Comparison of ENCODE assay signal across 8 mouse cellular contexts in the genomic region with DNA sequence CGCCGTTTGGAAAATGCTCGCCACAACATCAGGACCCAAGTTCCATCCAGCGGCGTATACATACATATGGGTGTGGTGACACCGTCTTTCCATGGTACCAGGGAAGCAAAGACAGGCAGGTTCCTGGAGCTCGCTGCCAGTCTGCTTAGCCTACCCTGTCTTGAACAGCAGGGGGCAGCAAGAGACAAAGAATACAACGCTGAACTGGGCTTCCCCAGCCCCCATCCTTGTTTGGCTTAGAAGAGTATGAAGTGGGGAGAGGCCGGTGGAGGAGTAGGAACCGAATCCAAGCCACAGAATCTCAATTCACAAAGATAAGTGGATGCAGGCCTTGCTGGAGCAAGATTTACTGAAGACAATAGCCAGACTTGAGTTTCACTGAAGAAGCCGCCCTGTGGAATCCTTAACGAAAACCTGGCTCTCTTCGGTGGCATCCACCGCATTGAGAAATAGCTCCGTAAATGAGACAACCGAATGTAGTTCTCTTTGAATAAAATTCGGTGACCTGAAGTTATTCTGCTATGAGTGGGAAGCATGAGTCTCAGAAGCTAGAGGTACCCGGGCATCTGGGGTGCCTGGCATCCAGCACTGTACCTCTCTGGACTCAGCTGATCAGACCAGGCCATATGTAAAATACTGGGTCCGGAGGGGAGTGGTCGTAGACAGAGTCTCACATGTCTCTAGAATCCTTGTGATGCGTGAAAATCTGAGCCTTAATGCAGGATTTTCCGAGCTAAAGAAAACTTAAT.
DNase-seq lines count a peak whose midpoint lies in the region; ATAC-seq and TF ChIP-seq lines count a peak whose summit lies in the region.

No protein-coding gene starts in this region.

- WGBS in bone marrow, adult 2 months: 50% methylated on average over 22 of the region's 22 CpGs
- WGBS in embryonic facial prominence, embryonic 14.5 days: 26% methylated on average over 22 of the region's 22 CpGs
- 36% methylated on average over 22 of the region's 22 CpGs for WGBS in kidney, adult 2 months
- WGBS in midbrain, embryonic 14.5 days: 47% methylated on average over 22 of the region's 22 CpGs
- WGBS in stomach, embryonic 15.5 days: 36% methylated on average over 22 of the region's 22 CpGs

- no peak for TF ChIP-seq POLR2A in bone marrow, adult 2 months (IDR thresholded peaks at IDR 0.05; ENCODE audit: borderline replicate concordance, control insufficient read depth, low read depth, low read length)
- TF ChIP-seq POLR2A in kidney, adult 2 months (IDR thresholded peaks at IDR 0.05; ENCODE audit: low read depth, low read length): no peak

- H3K9ac ChIP-seq in embryonic facial prominence, embryonic 14.5 days (ENCODE audit: low read depth, low read length): peak overlapping the region; percentile 36; the same call in 1 of the 2 replicates
- no peak overlapping the region for H3K9ac ChIP-seq in midbrain, embryonic 14.5 days (replicated peaks; ENCODE audit: low read length)
- no peak overlapping the region for H3K9ac ChIP-seq in stomach, embryonic 15.5 days

- no peaks in the 10 kb centered on the region for H3K27me3 ChIP-seq in embryonic facial prominence, embryonic 14.5 days (replicated peaks; ENCODE audit: control insufficient read depth, insufficient read depth, low read length)
- H3K27me3 ChIP-seq in kidney, adult 2 months (replicated peaks; ENCODE audit: control insufficient read depth, insufficient read depth, low read length): no peaks in the 10 kb centered on the region
- 0 out of 2 replicates have a peak, but pooled peaks cover 5% of the 10 kb centered on the region for H3K27me3 ChIP-seq in midbrain, embryonic 14.5 days (ENCODE audit: control insufficient read depth, insufficient read depth, low read length)
- no peaks in the 10 kb centered on the region for H3K27me3 ChIP-seq in stomach, embryonic 15.5 days (replicated peaks)

- intact Hi-C loops in left cerebral cortex, postnatal 4 days (cut with DNase I): loop anchor here (2.0 to 10.0 kb wide), 3 partner anchors 92 to 423 kb away; no protein-coding TSS in a partner anchor

- ATAC-seq in embryonic facial prominence, embryonic 14.5 days (ENCODE audit: low read depth): peak; percentile 94
- ATAC-seq in midbrain, embryonic 14.5 days (ENCODE audit: low FRiP score, low TSS enrichment): peak; percentile 83; the same call in 1 of the 2 replicates
- peak; percentile 83 for ATAC-seq in stomach, embryonic 15.5 days (ENCODE audit: insufficient read depth, low FRiP score, low read depth)

- DNase-seq in B cell, adult 2 months: peak; percentile 14 to 19
- peak; percentile 96 for DNase-seq in embryonic facial prominence, embryonic 14.5 days (ENCODE audit: low spot score)
- peak; percentile 64 to 79 for DNase-seq in heart, adult 9 months (ENCODE audit: low spot score in 2 of 2)
- peak; percentile 76 for DNase-seq in kidney, adult 2 months
- peak; percentile 80 for DNase-seq in left cerebral cortex, postnatal 4 days
- DNase-seq in midbrain, embryonic 14.5 days: peak; percentile 94

- no peak overlapping the region for H3K4me3 ChIP-seq in bone marrow, adult 2 months (replicated peaks; ENCODE audit: control insufficient read depth, low read depth, low read length)
- H3K4me3 ChIP-seq in embryonic facial prominence, embryonic 14.5 days (ENCODE audit: low read depth, low read length): peak overlapping the region; percentile 19; the same call in 1 of the 2 replicates
- H3K4me3 ChIP-seq in kidney, adult 2 months (ENCODE audit: insufficient read depth, low read depth, low read length): no peak overlapping the region
- H3K4me3 ChIP-seq in midbrain, embryonic 14.5 days (replicated peaks; ENCODE audit: low read depth, low read length): no peak overlapping the region
- H3K4me3 ChIP-seq in stomach, embryonic 15.5 days (replicated peaks): no peak overlapping the region; the same call in 1 of the 2 replicates

- TF ChIP-seq CTCF in bone marrow, adult 2 months (IDR thresholded peaks at IDR 0.05; ENCODE audit: control insufficient read depth, insufficient read depth, low read length): peak; percentile 64
- TF ChIP-seq CTCF in kidney, adult 2 months (conservative IDR thresholded peaks at IDR 0.05; ENCODE audit: insufficient read depth, insufficient read length, low read depth, low read length): peak; percentile 85

- H3K9me3 ChIP-seq in embryonic facial prominence, embryonic 14.5 days (ENCODE audit: control insufficient read depth, low read length): no peaks in the 10 kb centered on the region
- H3K9me3 ChIP-seq in midbrain, embryonic 14.5 days (ENCODE audit: control insufficient read depth, low read length): no peaks in the 10 kb centered on the region
- no peaks in the 10 kb centered on the region for H3K9me3 ChIP-seq in stomach, embryonic 15.5 days

- H3K4me1 ChIP-seq in bone marrow, adult 2 months (ENCODE audit: control insufficient read depth, insufficient read depth, low read length): no peaks in the 10 kb centered on the region
- peaks cover 8% of the 10 kb centered on the region for H3K4me1 ChIP-seq in embryonic facial prominence, embryonic 14.5 days (ENCODE audit: control insufficient read depth, insufficient read depth, low read length)
- H3K4me1 ChIP-seq in kidney, adult 2 months (ENCODE audit: control insufficient read depth, insufficient read depth, low read length): no peaks in the 10 kb centered on the region
- H3K4me1 ChIP-seq in midbrain, embryonic 14.5 days (ENCODE audit: control insufficient read depth, insufficient read depth, low read length): no peaks in the 10 kb centered on the region
- peaks cover 10% of the 10 kb centered on the region; the same call in 1 of the 2 replicates for H3K4me1 ChIP-seq in stomach, embryonic 15.5 days

- H3K36me3 ChIP-seq in embryonic facial prominence, embryonic 14.5 days (ENCODE audit: control insufficient read depth, insufficient read depth, low read length): no peaks in the 10 kb centered on the region
- no peaks in the 10 kb centered on the region for H3K36me3 ChIP-seq in kidney, adult 2 months (ENCODE audit: control insufficient read depth, insufficient read depth, low read length)
- H3K36me3 ChIP-seq in midbrain, embryonic 14.5 days (ENCODE audit: control insufficient read depth, insufficient read depth, low read length): no peaks in the 10 kb centered on the region
- no peaks in the 10 kb centered on the region for H3K36me3 ChIP-seq in stomach, embryonic 15.5 days

- H3K27ac ChIP-seq in bone marrow, adult 2 months (ENCODE audit: control insufficient read depth, insufficient read depth, low read depth, low read length, poor library complexity): no peak overlapping the region
- H3K27ac ChIP-seq in embryonic facial prominence, embryonic 14.5 days (replicated peaks; ENCODE audit: low read depth, low read length): peak overlapping the region; percentile 86
- H3K27ac ChIP-seq in kidney, adult 2 months (ENCODE audit: insufficient read depth, low read depth, low read length): no peak overlapping the region
- H3K27ac ChIP-seq in midbrain, embryonic 14.5 days (replicated peaks; ENCODE audit: low read depth, low read length): no peak overlapping the region
- peak overlapping the region; percentile 55; the same call in 1 of the 2 replicates for H3K27ac ChIP-seq in stomach, embryonic 15.5 days

- H3K4me2 ChIP-seq in embryonic facial prominence, embryonic 14.5 days (ENCODE audit: low read depth, low read length): peak overlapping the region; percentile 44
- peak overlapping the region; percentile 9 for H3K4me2 ChIP-seq in midbrain, embryonic 14.5 days (ENCODE audit: low read length)
- H3K4me2 ChIP-seq in stomach, embryonic 15.5 days: no peak overlapping the region

Comparison
In these comparisons a context has a peak if more than half of its experiments do, and no peak if none do; other contexts are left out.
1. DNase-seq: peak in every context shown above with its lines; median percentile 96 in embryonic facial prominence, embryonic 14.5 days; 94 in midbrain, embryonic 14.5 days; 80 in left cerebral cortex, postnatal 4 days; 76 in kidney, adult 2 months; 72 in heart, adult 9 months; 16 in B cell, adult 2 months.
2. H3K27ac ChIP-seq: peak in embryonic facial prominence, embryonic 14.5 days (single experiment) and stomach, embryonic 15.5 days (single experiment); none in bone marrow, adult 2 months (single experiment), kidney, adult 2 months (single experiment) and midbrain, embryonic 14.5 days (single experiment).
3. Peak in every context shown above with its lines, with median percentiles within 50 percentile points of each other: ATAC-seq.